Mouse (Mus musculus) regulatory T cell (primary cell): ENCODE data around the gene Ern1.

ENCODE experiments used
- in situ Hi-C: fragments of 300-600 bp; cut with MboI, MseI; formaldehyde crosslinking; loops from one replicate; pipeline ENCODE4 v1.15.1; 2025; ENCODE audit warnings: high pct_unique_total_duplicates

Gene Ern1

DNA sequence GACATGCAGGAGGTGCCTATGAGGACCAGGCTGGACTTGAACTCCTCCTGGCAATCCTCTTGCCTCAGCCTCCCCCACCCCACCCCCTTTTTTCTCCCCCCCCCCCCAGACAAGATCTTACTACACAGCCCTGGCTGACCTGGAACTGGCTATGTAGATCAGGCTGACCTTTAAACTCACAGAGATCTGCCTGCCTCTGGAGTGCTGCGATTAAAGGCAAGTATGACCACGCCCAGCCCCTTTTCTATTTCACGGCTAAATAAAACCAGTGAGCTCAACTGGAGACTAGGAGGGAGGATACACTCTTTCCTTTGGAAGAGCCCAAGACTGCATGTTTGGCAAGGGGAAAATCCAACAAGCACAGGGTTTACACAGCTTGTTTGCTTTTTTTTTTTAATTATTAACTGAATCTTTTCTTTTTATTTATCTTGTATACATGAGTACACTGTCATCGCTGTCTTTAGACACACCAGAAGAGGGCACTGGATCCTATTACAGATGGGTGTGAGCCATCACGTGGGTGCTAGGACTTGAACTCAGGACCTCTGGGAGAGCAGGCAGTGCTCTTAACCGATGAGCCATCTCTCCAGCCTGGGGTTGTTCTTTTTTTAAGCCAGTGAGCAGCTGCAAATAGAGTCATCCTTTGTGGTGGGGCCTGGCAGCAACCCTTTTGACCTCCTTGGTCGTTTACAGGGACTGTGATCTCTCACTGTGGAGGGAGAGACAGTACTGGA, 94.9 kb downstream of the Ern1 start:
- in situ Hi-C loops = no loop called here

DNA sequence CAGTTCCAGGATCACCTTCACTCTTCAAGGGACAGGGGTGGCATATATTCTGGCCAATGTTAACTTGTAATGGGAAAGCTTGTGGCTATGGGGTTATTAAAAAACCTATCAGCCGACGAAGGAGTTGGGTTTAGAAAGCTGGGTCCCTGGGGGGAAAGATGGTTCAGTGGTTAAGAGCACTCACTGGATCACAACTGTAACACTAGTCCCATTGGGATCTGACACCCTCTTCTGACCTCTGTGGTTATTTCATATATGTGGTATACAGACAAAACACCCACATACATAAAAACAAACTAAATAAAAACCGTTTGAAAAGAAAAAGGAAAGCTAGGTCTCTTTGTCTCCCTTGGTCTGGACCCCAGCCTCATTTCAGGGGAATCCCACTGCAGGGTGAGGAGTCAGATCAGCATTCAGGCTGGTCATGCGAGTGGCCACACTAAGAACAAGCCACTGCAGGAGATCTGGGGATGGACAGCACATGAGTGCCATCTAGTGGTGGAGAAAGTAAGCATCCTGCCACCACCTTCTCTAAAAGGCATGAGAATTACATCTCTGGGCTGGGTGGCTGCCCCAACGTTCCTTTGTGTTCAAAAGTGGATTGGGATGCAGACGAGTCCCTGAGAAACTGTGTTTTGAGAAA, 96.0 kb downstream of the Ern1 start:
- in situ Hi-C loops = no loop called here

DNA sequence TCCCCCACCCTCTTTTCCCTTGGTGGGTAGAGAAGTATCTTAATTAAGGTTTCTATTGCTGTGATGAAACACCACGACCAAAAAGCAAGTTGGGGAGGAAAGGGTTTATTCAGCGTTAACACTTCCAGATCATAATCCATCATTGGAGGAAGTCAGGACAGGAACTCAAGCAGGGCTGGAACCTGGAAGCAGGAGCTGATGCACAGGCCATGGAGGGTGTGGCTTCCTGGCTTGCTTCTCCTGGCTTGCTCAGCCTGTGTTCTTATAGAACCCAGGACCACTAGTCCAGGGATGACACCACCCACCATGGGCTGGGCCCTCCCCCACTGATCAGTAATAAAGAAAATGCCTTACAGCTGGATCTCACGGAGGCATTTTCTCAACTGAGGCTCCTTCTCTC, 96.9 kb downstream of the Ern1 start:
- in situ Hi-C loops = no loop called here

DNA sequence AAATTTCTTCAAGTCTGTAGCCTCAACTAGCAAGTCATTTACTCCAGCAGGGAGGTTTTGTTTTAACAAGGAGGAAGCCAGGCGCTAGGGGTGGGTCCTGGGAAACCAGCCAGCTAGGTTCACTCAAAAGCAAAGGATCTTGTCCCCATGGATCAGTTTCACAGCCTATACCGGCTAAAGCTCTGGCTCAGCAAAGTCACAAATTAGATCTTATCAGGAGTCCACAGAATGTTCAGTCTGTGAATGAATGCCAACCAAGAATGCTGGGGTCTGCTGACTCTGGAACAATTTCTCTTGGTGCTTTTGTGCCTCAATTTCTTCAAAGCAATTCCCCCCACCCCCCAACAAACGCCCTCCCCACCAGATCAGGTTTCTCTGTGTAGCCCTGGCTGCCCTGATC, 98.0 kb downstream of the Ern1 start:
- in situ Hi-C loops = no loop called here

DNA sequence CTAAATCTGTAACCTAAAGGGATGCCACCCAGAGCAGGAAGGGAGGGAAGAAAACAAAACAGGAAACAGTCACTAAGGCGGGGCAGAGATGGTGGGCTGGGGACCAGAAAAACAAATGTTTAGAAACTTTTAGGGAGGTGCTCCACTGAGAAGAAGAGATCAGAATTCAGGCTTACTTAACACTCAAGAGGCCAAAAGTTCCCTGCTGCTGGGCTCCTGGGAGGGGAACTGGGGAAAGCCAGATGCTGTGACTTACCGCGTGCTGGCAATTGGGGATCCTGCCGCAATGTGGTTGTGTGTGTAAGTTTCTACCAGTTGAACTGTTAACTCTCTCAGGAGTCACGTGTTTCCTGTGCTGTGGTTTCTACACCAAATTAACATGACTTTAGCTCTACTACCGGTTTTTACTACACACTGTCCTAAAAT, 99.8 kb downstream of the Ern1 start, which contains the start of gene Icam2:
Icam2 (minus strand) TSS at position 285 of the 426 bp plus-strand sequence.
- in situ Hi-C loops = no loop called here

DNA sequence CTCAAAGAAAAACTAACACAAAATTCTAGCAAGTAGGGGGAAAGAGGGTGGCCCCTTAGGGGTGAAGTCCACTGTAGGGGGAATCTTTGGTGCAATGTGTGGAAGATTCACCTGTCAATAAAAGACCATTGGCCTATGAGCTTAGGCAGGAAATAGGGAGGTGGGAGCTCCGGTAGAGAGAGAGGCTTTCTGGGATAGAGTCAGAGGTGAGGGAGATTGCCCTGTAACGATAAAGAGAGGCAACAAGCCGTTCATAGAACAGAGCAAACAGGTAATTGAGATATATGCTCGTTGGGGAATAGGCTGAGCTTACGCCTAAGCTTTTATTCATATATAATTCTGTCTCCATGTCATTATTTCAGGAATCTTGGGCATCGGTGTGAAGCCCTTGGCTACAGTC, 100.6 kb downstream of the Ern1 start:
- in situ Hi-C loops = no loop called here

DNA sequence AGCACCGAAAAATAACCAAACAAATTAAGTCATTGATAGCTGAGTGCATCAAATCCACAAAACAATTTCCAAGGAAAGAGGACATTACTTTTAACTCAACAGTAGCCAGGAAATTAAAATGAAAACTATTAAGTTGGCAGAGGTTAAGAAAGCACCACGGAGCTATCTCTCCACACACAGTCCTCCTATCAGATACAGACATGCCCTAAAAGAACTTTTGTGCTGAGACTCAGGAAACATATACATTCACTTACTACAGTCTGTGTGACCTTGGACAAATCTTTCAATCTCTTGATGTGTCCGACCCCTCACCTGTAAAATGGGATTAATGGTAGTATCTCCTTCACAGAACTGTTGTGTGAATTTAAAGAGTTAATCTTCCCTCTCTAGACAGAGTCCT, 101.2 kb downstream of the Ern1 start:
- in situ Hi-C loops = no loop called here

DNA sequence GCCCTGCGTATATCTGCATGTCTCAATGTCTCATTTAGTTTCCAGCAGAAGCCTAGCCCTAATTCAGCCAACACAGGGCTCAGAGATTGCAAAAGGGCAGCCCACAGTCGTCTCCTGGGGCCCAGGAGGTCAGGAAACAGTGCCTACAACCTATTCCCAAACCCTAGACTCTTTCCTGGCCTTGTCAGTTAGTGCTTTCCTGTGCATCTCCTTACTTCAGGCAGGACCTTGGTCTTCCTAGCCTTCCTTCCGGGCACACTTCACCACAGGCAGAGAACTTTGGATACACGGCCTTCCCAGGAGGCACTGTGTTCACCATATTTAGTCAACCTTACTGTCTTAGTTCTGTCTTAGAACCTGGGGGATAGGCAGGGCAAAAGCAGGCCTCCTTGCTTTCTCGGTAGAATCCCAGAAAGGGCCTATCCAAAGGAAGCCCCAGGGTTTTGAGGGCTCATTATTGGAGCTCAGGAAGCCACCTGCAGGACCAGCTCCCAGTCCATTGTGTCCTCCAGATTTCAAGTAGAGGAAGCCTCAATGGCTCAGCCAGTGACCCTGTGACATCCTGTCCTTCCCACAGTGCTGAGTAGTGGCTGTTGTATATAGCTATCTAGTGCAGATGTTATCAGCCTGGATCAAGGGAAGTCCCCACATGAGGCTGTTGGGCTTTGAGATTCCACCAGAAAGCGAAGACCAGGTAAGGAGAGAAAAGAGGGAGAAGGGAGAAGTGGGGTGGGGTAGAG, 104.4 kb downstream of the Ern1 start:
- in situ Hi-C loops = no loop called here

DNA sequence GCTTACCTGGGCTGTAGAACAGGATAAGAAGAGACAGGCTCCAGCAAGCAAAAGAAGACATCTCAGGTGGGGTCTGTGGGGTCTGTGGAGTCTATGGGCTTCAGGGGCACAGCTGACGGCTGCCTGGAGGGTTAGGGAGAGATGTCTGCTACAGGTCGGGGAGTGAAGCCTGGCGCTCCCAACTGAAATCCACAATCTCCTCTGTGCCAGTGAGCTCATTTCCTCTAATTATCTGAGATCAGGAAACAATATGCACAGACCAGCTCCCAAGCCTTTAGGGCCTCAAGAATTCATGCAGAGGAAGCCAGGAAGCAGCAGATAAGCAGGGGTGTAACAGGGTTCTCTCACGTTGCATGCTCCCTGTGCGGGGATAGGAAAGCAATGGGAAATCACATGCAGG, 105.2 kb downstream of the Ern1 start:
- in situ Hi-C loops = no loop called here

DNA sequence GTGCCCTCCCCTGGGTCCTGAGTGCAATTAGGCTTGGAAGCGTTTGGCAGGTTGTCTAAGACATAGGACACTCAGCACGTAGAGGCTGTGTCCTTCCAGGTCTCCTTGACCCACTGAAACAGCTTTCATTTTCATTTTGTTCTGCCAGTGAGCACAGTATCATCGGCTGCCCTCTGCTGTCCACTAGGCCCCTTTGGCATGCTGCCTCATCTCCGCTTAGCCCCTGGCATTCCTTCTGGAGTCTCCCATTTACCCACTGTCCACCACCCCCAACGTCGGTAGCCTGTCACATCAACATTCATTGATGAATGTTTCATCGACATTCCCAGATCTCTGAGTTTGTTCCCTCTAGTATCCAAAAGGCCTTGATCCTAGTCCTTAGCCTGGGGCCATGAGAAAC, 105.8 kb downstream of the Ern1 start:
- in situ Hi-C loops = no loop called here

DNA sequence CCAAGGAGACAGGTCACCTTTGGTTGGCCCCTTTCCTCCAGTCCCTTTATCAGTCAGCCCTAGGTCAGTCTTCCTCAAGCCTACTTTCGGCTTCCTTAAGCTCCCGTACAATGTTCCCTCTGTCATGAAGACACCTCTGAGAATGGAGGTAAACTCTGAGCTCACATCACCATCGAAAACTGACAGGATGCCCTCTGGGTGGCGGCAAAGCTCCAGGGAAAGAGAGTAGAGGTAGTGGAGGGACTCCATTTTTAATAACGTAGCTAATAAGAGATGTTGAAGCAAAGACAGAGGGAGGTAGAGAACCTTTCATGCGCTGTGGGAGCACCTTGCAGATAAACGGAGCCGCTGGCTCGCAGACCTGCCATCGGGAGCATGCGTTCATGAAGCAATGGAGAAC, 106.6 kb downstream of the Ern1 start:
- in situ Hi-C loops = no loop called here

DNA sequence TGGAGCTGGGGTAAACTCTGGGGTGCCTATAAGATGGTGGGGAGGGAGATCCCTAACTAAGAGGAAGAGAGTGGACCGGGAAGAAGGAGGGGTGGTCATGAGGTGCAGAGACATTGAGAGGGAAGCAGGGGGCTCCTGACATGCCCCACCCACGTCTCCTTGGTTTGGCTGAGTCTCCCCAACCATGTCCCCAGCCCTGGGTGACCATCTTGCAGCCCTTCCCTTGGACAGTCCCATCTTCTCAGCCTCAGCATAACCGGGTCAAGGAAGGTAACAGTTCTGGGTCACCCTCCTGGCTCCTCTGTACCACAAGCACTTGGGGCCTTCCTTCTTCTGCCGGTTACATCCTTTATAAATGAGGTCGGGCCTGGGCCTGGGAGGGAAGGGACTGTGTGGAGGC, 112.7 kb downstream of the Ern1 start:
- in situ Hi-C loops = loop anchor here (5.0 to 10.0 kb wide), 2 partner anchors 48 to 1000 kb away; no protein-coding TSS in a partner anchor

DNA sequence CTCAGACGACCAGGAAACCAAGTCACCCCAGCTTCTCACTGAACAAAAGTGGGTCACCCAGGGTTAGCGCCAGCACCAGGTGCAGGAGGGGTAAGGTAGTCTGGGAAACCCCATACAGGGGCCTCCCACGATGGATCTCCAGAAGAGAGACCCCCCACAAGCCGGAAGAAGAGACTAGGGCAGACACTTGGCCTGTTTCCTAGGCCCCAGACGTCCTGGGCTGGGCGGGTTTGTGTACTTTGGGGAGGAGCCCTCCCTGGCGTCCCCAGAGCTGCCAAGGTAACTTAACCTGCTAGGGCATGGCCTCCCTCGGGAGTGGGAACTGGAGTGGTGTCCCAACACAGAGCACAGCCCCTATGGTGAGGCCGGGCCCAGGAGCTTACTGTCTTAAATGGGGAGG, 113.1 kb downstream of the Ern1 start:
- in situ Hi-C loops = loop anchor here (10.0 kb wide), 1 partner anchor 1000 kb away; no protein-coding TSS in a partner anchor

DNA sequence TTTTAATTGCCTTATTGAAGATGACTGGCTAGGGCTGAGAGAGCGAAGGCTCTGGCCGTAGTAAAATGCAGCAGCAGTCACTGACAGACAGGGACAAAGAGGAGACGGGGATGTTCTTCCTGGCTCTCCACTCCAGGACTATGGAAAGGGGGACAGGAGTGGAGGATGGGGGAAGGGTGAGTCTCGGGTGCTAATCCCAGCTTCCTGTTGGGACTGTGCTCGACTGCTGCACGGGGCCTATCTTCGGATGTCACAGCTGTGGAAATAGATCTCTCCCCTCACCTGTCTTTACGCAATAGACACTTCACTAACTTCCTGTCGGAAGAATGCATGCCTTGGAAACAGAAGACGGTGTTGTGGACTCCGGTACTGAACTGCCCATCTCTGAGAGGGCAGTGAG, 113.7 kb downstream of the Ern1 start:
- in situ Hi-C loops = loop anchor here (10.0 kb wide), 1 partner anchor 1001 kb away; no protein-coding TSS in a partner anchor

DNA sequence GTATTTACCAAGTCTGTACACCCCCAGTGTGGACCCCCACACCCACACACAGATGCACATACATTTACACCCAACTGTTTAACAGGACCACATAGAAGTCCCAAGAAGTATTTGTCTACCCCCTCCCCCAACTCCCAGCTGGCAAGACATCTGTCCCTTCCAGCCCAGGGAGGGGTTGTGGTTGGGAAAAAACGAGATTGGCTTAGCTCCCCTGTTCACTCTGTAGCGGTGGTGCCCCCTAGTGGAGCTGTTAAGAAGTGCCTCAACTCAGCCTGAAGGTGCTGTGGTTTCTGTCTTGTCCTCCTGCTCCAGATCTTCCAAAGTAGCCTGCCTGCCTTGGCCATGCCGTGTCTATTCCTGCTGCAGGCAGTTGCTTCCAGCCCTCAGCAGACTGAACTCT, 121.3 kb downstream of the Ern1 start:
- in situ Hi-C loops = no loop called here

DNA sequence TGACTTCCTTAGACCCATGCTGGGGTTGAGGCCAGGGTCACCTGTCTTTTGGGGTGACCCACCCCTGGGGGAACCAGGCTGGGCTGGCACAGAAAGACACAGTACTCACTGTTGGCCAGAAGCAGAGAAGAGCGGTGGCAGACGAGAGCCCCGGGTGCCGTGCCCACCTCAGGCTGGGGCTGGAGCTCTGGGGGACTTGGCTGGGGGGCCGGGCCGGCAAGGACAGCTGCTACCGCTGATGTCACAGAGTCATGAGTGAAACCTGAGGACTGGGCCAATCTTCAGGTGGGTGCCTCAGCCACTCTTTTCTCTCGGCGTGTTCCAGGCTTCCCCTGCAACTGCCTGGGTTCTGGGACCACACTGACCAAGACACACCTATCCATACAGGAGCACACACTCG, 122.3 kb downstream of the Ern1 start, which contains the start of gene Prr29:
Prr29 (plus strand) TSS at position 107 of the 400 bp plus-strand sequence.
- in situ Hi-C loops = no loop called here

DNA sequence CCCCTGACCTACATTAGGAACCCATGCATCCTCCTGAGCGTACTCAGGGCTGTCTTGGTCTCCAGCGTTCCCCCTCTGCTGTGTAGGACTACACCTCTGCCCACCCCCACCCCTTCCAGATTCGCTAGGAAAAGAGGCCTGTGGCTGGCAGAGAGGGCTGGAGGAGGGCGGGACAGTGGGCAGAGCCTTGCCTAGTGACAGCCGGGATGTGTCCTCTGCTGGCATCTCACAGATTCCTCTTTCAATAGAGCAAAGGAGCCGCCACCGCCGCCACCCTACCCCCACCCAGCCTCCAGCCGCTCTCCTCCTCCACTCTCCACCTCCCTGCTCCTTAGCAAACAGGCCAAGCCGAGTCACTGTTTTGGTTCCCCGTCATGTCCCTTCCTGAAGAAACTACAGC, 122.9 kb downstream of the Ern1 start:
- in situ Hi-C loops = no loop called here

DNA sequence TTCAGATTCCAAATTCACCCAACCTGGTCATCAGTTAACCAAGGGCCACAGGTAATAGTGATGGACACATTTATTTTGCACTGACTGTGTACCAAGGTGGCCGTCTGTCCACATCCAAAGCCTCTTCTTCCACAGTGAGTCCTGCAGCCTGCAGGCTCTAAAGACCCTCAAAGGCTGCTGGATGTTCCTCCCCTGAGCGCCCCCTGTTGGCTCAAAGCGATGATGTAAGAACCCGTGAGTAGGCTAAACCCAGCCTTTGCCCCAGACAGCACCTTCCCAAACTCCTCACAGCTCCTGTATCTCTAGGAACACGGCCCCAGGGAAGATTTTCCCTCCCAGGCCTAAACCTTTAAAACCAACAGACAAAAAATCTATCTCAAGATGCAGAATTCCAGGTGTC, 128.3 kb downstream of the Ern1 start:
- in situ Hi-C loops = loop anchor here (10.0 kb wide), 1 partner anchor 795 kb away; no protein-coding TSS in a partner anchor

DNA sequence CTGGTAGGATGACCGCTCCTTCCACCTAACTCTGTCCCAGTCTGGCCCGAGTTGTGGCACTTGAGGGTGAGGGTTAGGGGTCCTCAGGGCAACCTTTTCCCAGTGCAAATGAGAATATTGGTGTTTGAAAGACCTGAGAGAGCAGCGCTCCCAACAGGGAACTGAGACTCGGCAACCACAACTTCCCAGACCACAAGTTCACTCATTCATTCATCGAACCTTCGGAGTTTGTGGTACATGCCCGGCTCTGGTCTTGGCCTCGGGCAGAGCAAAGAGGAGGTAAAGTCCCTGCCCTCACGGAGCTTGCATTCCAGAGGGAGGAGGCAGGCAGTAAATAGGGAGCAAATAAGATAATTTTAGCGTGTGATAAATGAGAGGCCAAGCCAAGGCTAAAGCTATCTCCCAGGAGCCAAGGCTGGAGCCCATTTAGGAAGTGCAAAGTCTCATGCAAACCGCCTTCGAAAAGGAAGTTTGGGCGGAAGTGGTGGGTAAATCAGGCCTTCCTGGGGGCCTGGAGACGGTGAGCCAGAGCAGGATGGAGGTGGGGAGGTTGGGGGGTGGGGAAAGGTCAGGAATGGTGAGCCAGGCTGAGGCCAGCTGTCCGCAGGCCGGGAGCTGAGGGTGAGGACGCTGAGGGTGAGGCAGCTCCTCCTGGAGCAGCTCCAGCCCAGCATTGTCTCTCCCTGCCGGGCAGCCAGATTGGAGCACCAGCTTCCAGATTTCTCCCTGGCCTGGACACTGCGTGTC, 132.1 kb downstream of the Ern1 start:
- in situ Hi-C loops = loop anchor here (10.0 kb wide), 1 partner anchor 799 kb away; no protein-coding TSS in a partner anchor

DNA sequence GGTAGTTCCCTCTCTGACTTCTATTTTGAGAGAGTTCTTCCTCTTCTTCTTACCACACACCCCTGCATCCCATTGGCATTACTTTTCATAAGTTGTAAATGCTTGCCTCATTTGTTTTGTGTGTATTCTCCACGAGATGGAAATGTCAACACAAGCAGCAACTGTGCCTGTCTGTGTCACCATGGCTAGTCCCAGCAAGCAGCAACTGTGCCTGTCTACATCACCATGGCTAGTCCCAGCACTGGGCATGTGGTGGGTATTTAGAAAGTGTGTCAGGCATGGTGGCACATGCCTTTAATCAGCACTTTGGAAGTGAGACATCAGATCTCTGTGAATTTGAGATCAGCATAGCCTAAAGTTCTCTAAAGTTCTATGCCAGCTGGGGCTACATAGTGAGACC, 133.5 kb downstream of the Ern1 start:
- in situ Hi-C loops = loop anchor here (10.0 kb wide), 1 partner anchor 801 kb away; no protein-coding TSS in a partner anchor

DNA sequence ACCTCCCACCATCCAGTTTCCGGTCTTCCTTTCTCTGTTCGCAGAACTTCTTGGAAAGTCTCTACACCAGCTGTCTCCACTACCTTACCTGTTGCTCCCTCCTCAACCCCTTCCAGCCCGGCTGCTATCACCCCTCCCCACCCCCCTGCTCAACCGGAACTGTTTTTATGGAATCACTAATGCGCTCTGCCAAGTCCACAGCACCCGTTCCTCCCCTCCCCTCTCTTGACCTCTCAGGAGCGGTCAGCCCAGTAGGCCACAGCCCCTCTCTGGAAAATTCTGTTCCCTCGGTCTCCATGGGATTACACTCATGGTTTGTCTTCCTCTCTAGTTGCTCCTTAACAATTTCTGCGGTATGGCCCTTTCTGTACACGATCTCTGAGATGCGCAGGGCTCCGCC, 134.5 kb downstream of the Ern1 start, which contains the start of gene Scn4a:
Scn4a (minus strand) TSS at position 101 of the 400 bp plus-strand sequence.
- in situ Hi-C loops = loop anchor here (10.0 kb wide), 1 partner anchor 802 kb away; no protein-coding TSS in a partner anchor
